Mouse (Mus musculus): ENCODE results near the gene A630010A05Rik. TPM values are rescaled to one million over a fixed set of nuclear protein-coding genes. Genes with fewer than 3 reads are reported as not detected.

A630010A05Rik gene
- polyA plus RNA-seq (2014; fragmentation: Illumina TruSeq; extraction: RNeasy Lipid Tissue Mini Kit (QIAGEN cat#74804); ENCODE audit: low read depth, low replicate concordance), result not detected

GRCm38 (mm10) chr16:14562017-14562416 is at the start of gene A630010A05Rik:
TSS of gene A630010A05Rik (plus strand) at chr16:14562317.

Other genes starting within 250 kb of the A630010A05Rik start
- 69.9 TPM for gene Fopnl, start 244.9 kb upstream of the A630010A05Rik start, polyA plus RNA-seq (2014; fragmentation: Illumina TruSeq; extraction: RNeasy Lipid Tissue Mini Kit (QIAGEN cat#74804); ENCODE audit: low read depth, low replicate concordance)
- 5.1 TPM for gene Abcc1, start 200.8 kb upstream of the A630010A05Rik start, polyA plus RNA-seq (2014; fragmentation: Illumina TruSeq; extraction: RNeasy Lipid Tissue Mini Kit (QIAGEN cat#74804); ENCODE audit: low read depth, low replicate concordance)

All from kidney, adult 10 weeks (tissue).